Mouse (Mus musculus) forebrain, embryonic 16.5 days (tissue): ENCODE results near the gene Ubald2. TPM values are rescaled to one million over a fixed set of nuclear protein-coding genes. Genes with fewer than 3 reads are reported as not detected.
A peak's percentile ranks its signal among the peaks of the same experiment; 100 is the strongest.
"Not testable (repeated sequence)": the region's sequence is repeated elsewhere in the genome, so short reads cannot be mapped to it uniquely, and the experiment has no call there.

Experiments
- ATAC-seq: fragments of 200-750 bp; cut with Nextera tagmentation; 2 replicates; pipeline ENCODE4 v1.8.0; 2017; ENCODE audit warnings: mild to moderate bottlenecking, moderate library complexity
- H3K27ac ChIP-seq: fragments of 300-500 bp; sonication (generic); 2 replicates; pipeline ENCODE4 v1.5.1; 2014; ENCODE audit warnings: low read length, control low read depth
- H3K27me3 ChIP-seq: fragments of 300-500 bp; sonication (generic); replicated peaks from 2 replicates; pipeline ENCODE4 v1.6.1; 2014; ENCODE audit warnings: low read length; ENCODE audit not compliant: control insufficient read depth, insufficient read depth
- H3K36me3 ChIP-seq: fragments of 300-500 bp; sonication (generic); 2 replicates; pipeline ENCODE4 v1.6.1; 2014; ENCODE audit not compliant: control insufficient read depth, insufficient read depth
- H3K4me1 ChIP-seq: fragments of 300-500 bp; sonication (generic); replicated peaks from 2 replicates; pipeline ENCODE4 v1.6.1; 2014; ENCODE audit warnings: low read length; ENCODE audit not compliant: control insufficient read depth, insufficient read depth
- H3K4me2 ChIP-seq: fragments of 300-500 bp; sonication (generic); 2 replicates; pipeline ENCODE4 v1.6.1; 2014; ENCODE audit warnings: mild to moderate bottlenecking, low read length, control low read depth
- H3K4me3 ChIP-seq: fragments of 300-500 bp; sonication (generic); replicated peaks from 2 replicates; pipeline ENCODE4 v1.5.1; 2014; ENCODE audit warnings: mild to moderate bottlenecking, low read length, control low read depth
- H3K9ac ChIP-seq: fragments of 300-500 bp; sonication (generic); replicated peaks from 2 replicates; pipeline ENCODE4 v1.6.1; 2014; ENCODE audit warnings: low read depth, low read length, control low read depth
- H3K9me3 ChIP-seq: fragments of 300-500 bp; sonication (generic); 2 replicates; pipeline ENCODE4 v1.6.1; 2016; ENCODE audit warnings: low read length; ENCODE audit not compliant: control insufficient read depth
- WGBS: fragments of 180-500 bp; shearing (Covaris S2); extraction: QIAGEN DNeasy Blood & Tissue Kit; methylation state at CpG from one replicate; pipeline ENCODE4 v1.1.7; 2014; 5-methylcytosine and 5-hydroxymethylcytosine counted together
- polyA plus RNA-seq: library from polyadenylated mRNA; unstranded; fragments of >200 nt; fragmentation: Nextera tagmentation; extraction: Ambion mirVana; gene quantifications from 2 replicates; pipeline ENCODE4 v1.2.1, GENCODE M21; 2015

Ubald2 gene
- polyA plus RNA-seq, 1 experiment from 2014 or later, result 45.1 TPM

DNA sequence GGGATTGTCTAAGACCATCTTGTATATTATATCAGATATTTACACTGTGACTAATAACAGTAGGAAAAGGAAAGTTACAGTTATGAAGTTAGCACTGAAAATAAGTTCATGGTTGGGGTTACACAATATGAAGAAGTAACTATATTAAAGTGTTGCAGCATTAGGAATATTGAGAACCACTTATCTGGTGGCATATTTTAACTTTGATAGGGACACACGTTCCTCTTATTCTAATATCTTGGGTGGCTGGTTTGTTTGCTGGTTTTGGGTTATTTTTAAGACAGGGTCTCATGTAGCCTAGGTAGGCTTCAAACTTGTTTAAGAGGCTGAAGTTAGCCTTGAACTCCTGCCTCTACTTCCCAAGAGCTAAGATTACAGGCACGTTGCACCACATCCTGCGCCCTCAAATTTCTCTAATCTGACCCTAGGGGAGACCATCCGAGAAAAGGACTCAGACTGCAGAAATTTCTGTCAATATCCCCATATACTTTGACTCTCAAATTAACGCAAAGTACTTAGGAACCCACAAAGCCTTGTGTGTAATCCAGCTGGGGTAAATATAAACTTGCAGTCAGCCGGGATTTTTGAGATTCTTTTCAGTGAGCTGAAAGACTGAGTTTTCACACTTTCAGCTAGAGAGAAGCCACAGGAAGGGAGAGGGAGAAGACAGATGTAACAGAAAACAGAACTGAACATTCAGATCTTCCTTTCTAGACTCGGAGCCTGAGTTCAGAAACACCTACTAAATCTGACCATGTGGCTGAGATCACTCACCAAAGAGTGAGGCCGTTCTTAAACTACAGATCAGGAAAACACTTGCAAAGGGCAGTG, 36.2 kb upstream of the Ubald2 start:
- Histone ChIP-seq H3K4me1 (no peaks in the 10 kb centered on the region), H3K9ac (no peak overlapping the region), H3K27ac (no peak overlapping the region), H3K9me3 (no peaks in the 10 kb centered on the region), H3K27me3 (no peaks in the 10 kb centered on the region), H3K4me3 (no peak overlapping the region), H3K4me2 (no peak overlapping the region), H3K36me3 (no peaks in the 10 kb centered on the region)
- no peak for ATAC-seq
- 82% methylated on average over 8 of the region's 8 CpGs for WGBS

DNA sequence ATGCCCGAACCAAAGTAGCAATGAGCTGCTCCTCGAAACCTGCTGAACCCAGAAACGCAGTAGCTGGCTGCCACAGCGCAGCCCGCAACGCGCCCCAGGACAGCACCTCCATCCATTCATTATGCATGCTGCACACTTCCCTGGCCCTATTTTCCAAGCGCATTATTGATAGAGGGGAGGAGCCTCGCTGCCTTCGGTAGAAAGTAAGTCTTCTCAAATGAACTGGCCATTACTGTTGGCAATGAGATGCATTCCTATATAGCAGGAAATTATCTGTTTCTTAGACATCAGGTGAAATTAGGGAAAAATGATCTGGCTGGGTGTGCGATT, 35.6 kb upstream of the Ubald2 start:
- WGBS, result 73% methylated on average over 11 of the region's 11 CpGs

DNA sequence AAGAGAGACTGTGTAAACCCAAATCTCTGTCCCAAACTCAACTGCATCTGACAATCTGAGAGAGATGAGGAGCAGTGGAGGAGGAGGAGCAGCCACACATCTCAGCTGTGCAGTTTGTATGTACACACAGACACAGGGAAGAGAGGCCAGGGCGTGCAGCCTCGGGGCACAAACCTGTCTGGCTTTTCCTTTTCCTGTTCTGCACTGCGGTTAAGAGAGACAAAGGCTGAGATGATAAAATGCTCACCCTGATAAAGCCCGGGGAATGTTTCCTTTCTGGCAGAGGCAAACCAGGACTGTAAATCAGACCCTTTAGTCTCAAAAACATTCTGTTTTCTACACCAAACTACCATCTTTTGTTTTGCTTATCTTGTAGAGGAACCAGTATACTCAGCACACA, 33.3 kb upstream of the Ubald2 start:
- no peaks in the 10 kb centered on the region for H3K27me3 ChIP-seq

More for the DNA sequence above, 35.6 kb upstream of the Ubald2 start:
- Histone ChIP-seq H3K4me1 (no peaks in the 10 kb centered on the region), H3K4me3 (no peak overlapping the region), H3K4me2 (no peak overlapping the region), H3K9me3 (no peaks in the 10 kb centered on the region), H3K36me3 (peaks cover 3% of the 10 kb centered on the region), H3K9ac (no peak overlapping the region), H3K27ac (no peak overlapping the region), H3K27me3 (no peaks in the 10 kb centered on the region)
- no peak for ATAC-seq

DNA sequence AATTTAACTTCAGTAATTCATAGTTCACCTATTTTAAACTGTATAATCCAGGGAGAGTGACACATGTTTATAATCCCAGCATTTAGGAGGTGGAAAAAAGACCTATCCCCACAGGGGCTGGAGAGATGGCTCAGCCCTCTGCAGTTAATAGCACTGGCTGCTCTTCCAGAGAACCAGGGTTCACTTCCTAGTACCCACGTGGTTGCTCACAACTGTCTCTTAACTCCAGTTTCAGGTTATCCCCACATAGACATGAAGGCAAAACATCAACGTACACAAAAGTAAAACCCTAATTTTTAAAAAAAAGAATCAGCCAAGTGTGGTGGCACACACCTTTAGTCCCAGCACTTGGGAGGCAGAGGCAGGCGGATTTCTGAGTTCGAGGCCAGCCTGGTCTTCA, 28.3 kb upstream of the Ubald2 start:
- Histone ChIP-seq H3K4me2 (no peak overlapping the region), H3K36me3 (peaks cover 9% of the 10 kb centered on the region), H3K27ac (no peak overlapping the region), H3K4me1 (0 out of 2 replicates have a peak, but pooled peaks cover 2% of the 10 kb centered on the region), H3K9ac (no peak overlapping the region), H3K27me3 (no peaks in the 10 kb centered on the region), H3K9me3 (no peaks in the 10 kb centered on the region), H3K4me3 (no peak overlapping the region)
- ATAC-seq, result no peak
- 90% methylated on average over 4 of the region's 4 CpGs for WGBS

More for the DNA sequence above, 33.3 kb upstream of the Ubald2 start:
- Histone ChIP-seq H3K4me2 (no peak overlapping the region), H3K4me3 (no peak overlapping the region), H3K27ac (no peak overlapping the region), H3K9me3 (no peaks in the 10 kb centered on the region), H3K9ac (no peak overlapping the region), H3K4me1 (no peaks in the 10 kb centered on the region), H3K36me3 (peaks cover 9% of the 10 kb centered on the region)
- no peak for ATAC-seq
- 88% methylated on average over 4 of the region's 4 CpGs for WGBS

DNA sequence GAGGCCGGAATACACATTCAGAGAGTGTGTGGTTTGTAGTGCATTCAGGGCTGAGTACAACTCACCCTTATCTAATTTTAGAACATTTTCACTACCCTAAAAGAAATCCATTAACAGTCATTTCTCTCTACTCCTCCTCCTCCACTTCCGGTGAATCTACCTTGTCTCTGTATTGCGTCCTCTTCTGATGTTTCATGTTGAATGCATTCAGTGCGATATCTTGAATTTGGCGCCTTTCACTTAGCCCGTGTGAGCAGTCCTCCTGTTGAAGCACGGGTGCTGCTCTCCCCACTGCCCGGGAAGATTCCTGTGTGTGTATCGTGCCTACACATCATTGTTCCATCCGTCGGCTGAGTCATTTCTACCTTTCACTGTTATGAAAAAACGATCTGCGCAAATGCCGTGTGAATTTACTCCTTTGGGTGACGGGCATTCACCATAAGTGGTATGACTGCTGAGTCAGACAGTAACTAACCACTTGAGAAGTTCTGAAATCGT, 27.6 kb upstream of the Ubald2 start:
- Histone ChIP-seq H3K36me3 (peaks cover 9% of the 10 kb centered on the region), H3K4me1 (peaks cover 8% of the 10 kb centered on the region), H3K9ac (no peak overlapping the region), H3K27me3 (no peaks in the 10 kb centered on the region), H3K27ac (no peak overlapping the region), H3K4me3 (no peak overlapping the region), H3K9me3 (no peaks in the 10 kb centered on the region), H3K4me2 (no peak overlapping the region)
- WGBS, result 94% methylated on average over 16 of the region's 16 CpGs
- no peak for ATAC-seq

DNA sequence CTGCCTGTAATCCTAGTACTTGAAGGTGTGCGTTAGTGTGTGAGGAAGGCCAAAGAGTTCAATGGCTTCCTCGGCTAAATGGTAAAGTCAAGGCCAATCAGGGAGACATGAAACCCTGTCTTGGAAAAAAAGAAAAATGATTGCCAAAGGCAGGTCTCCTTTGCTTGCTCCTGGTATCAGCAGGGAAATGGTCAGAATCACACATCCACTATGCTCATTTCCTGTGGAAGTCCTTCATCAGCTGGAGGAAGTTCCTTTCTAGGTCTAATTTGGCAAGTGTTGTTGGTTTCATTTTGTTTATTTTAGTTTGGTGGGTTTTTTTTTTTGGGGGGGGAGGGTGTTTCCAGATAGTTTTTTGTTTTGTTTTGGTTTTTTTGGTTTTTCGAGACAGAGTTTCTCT, 24.9 kb upstream of the Ubald2 start:
- Histone ChIP-seq H3K36me3 (no peaks in the 10 kb centered on the region), H3K4me1 (peaks cover 21% of the 10 kb centered on the region), H3K9me3 (no peaks in the 10 kb centered on the region), H3K9ac (no peak overlapping the region), H3K27me3 (no peaks in the 10 kb centered on the region), H3K4me2 (no peak overlapping the region), H3K27ac (no peak overlapping the region), H3K4me3 (no peak overlapping the region)
- ATAC-seq, result no peak
- WGBS, result 92% methylated on average over 3 of the region's 3 CpGs

DNA sequence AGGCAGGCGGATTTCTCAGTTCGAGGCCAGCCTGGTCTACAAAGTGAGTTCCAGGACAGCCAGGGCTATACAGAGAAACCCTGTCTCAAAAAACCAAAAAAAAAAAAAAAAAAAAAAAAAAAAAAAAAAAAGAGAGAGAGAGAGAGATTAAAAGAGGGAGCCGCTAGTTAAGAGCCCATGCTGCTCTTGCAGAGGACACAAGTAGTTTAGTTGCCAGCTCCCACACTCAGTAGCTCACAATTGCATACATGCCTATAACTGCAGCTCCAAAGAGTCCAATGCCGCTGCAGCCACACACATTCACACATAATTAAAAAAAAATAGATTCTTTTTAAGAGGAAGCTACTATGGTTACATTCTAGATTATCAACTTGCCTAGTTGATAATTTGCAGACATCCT, 23.5 kb upstream of the Ubald2 start:
- H3K9me3 ChIP-seq, H3K27ac ChIP-seq, H3K36me3 ChIP-seq, ATAC-seq, H3K9ac ChIP-seq, H3K27me3 ChIP-seq, H3K4me3 ChIP-seq: not testable (repeated sequence)
- WGBS, result 83% methylated on average over 4 of the region's 4 CpGs
- H3K4me2 ChIP-seq, result peak overlapping the region; percentile 93
- H3K4me1 ChIP-seq, result peaks cover 21% of the 10 kb centered on the region

DNA sequence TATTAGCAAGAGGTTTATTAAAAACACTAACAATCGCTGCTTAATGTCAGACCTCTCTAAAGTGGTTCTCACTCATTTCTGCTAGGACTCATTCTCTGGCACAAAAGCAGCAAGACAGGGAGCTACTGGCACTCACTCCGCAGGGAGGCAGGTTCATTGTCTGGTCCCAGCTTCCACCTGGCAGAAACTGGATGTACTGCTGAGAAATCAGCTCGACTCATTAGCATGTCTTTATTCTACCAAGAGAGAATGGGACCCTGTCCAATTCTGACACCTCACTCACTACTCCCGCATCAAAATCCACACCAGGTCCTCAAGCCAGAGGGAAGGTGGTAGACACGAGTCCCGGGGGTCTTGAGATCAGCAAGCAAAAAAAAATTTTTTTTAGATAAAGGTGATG, 22.3 kb upstream of the Ubald2 start:
- H3K9ac ChIP-seq, result peak overlapping the region; percentile 19; the same call in 1 of the 2 replicates
- H3K27ac ChIP-seq, result no peak overlapping the region
- H3K27me3 ChIP-seq, result no peaks in the 10 kb centered on the region
- peak overlapping the region; percentile 77 for H3K4me3 ChIP-seq
- H3K4me1 ChIP-seq, result peaks cover 21% of the 10 kb centered on the region
- H3K36me3 ChIP-seq, result no peaks in the 10 kb centered on the region
- WGBS, result 4% methylated on average over 6 of the region's 6 CpGs
- ATAC-seq, result no peak
- no peaks in the 10 kb centered on the region for H3K9me3 ChIP-seq
- peak overlapping the region; percentile 93 for H3K4me2 ChIP-seq

DNA sequence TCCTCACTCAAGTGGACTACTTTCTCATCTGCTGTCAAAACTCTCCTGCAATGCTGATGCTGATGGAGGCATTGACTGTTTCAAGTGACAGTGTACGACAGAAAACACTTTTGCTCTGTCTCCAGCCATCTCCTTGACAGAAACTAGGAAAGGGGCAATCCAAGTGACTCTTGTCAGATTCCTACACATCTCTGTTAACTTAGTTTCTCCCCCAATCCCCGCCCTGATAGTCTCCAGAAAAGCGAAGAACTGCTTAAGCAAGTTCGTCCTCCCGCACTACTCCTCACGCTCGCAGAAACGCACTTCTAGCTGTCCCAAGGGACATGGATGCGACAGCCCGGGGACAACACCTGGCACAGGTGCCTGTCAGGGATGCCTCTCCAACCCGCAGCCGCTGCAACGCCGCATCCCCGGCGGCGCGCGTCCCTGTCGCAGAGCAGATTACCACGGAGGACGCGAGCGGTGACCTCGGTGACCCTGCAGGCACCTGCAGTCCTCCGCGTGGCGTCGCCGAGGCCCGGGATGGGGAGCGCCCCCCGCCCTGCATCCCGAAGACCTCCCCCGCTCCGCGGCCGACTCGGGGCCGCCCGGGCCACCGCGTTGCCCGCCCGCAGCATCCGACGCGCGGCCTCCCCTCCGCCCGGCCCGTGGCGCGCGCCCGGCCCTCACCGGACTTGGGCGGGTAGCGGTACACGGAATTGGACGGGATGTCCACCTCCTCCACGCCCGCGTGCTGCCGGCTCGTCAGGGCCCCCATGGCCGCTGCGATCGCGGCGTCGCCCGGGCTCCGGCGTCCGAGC, 21.7 kb upstream of the Ubald2 start:
- Histone ChIP-seq H3K27me3 (no peaks in the 10 kb centered on the region), H3K4me3 (peak overlapping the region; percentile 77), H3K4me2 (peak overlapping the region; percentile 93), H3K36me3 (no peaks in the 10 kb centered on the region), H3K27ac (peak overlapping the region; percentile 87), H3K9ac (peak overlapping the region; percentile 93), H3K4me1 (peaks cover 21% of the 10 kb centered on the region), H3K9me3 (no peaks in the 10 kb centered on the region)
- WGBS, result under 1% methylated on average over 61 of the region's 76 CpGs
- ATAC-seq, result peak; percentile 34
